Mouse (Mus musculus) layer of hippocampus, adult 9-10 months (tissue): ENCODE measurements around the gene Gm4869.

Source experiments
- DNase-seq: peaks from one replicate; pipeline ENCODE4 v3.0.0; 2022; ENCODE audit warnings: low spot score

The Gm4869 gene

DNA sequence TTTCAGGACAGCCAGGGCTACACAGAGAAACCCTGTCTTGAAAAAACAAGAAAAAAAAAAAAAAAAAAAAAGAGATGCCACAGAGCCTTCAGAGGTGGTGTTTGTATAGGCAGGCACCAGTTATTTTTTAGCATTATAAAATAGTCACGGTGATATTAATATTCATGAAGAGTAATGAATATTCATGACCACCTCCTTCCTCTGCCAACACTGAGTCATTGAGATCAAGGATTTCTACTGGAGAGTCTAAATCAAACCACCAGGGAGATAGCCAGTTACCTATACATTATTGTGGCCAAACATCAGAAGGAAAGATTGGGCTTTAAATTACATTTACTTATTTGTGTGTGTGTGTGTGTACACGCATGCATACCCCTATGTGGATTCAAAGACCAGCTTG, 81.3 kb downstream of the Gm4869 start:
- no peak for DNase-seq

DNA sequence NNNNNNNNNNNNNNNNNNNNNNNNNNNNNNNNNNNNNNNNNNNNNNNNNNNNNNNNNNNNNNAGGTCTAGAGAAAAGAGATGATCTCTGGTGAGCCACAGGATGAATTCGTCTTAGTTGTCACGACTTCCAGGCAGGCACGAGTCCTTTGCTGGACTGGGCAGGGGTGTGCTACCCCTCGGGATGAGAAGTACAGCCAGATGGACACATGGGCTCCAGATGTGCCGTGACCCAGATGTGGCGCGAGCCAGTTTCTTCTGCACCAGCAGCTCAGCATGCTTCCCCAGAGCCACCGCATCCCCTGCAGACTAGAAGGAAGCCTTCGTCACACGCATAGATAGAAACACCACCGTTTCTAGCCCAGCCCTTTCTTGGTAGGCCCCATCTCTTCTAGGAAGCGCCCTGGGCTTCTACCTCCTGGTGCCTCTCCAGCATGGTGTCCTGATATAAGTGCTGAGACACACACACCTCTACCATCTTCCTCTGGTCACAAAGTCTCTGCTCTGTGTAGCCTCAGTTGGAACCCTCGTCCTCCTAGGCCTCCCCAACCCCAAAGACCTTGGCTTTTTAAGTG, 92.8 kb downstream of the Gm4869 start:
- no peak for DNase-seq

DNA sequence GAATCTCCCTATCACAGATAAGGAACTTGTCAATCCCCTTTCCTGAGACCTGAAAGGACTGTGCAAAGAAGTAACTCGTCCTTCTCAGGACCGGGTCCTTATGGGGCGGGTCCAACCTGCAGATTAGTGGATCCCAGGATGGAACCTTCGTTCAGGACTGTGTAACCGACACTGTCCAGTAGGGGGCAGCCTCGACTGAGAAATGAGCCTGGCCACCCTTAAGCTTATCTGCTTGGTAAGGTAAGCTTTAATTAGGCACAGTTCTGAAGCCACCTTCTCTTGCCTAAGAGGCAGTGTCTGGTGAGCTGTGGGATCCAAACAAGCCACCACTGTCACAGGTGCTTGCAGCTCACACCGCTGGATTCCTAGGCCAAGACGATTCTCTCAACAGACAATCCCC, 94.7 kb downstream of the Gm4869 start:
- peak; percentile 60 for DNase-seq

DNA sequence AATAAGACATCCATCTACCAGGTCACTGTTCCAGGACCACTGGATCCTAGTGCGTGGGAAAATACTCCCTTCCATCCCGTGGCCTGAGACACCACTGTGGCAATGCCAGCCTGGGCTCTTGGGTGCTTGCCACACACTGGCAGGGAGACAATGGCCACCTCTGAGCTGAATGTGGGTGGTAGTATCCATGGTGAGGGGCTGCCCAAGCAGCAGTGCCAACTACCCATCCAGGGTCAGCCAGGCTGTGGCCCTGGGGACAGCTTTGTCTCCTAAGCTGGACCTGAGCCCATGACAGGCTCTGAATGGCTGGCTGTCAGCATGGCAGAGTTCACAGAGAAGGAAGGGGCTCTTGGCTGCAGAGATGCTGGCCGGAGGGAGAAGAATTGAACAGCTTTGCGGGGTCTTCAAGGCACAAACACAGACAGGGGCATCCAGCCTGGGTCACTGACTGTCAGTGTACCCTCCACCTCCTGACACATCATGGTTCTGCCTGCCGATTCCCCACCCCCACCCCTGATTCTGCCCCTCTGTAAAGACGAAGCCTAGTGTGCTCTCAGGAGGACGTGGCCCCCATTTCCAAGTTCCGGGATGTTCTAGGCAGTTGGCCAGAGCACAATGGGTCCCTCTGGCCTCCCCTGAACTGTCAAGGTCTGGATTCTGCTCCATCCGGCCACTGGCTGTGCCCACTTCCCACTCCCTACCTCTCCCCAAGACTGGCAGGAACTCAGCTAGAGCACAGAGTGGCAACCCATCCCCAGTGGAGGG, 97.5 kb downstream of the Gm4869 start:
- DNase-seq, result no peak
